Mouse (Mus musculus) liver, embryonic 14.5 days (tissue): ENCODE results near the gene Rnd2. TPM values are rescaled to one million over a fixed set of nuclear protein-coding genes. Genes with fewer than 3 reads are reported as not detected.
A peak's percentile ranks its signal among the peaks of the same experiment; 100 is the strongest.
"Not testable (repeated sequence)": the region's sequence is repeated elsewhere in the genome, so short reads cannot be mapped to it uniquely, and the experiment has no call there.

ENCODE experiments used
- ATAC-seq: fragments of 200-750 bp; cut with Nextera tagmentation; 2 replicates; pipeline ENCODE4 v1.8.0; 2017; ENCODE audit warnings: moderate number of reproducible peaks, mild to moderate bottlenecking, moderate library complexity; ENCODE audit not compliant: insufficient read depth
- DNase-seq, 3 experiments: peaks; one replicate each; pipeline ENCODE4 v3.0.0-alpha.2; 2012 to 2013; ENCODE audit warnings: low read depth in 3 of 3, low spot score in 3 of 3
- H3K27ac ChIP-seq: fragments of 300-500 bp; sonication (generic); 2 replicates; pipeline ENCODE4 v1.5.1; 2014; ENCODE audit warnings: moderate library complexity, mild to moderate bottlenecking, control low read depth, inconsistent platforms
- H3K27me3 ChIP-seq: fragments of 300-500 bp; sonication (generic); 2 replicates; pipeline ENCODE4 v1.6.1; 2014; ENCODE audit warnings: mild to moderate bottlenecking, low read length, moderate library complexity; ENCODE audit not compliant: control insufficient read depth, insufficient read depth
- H3K36me3 ChIP-seq: fragments of 300-500 bp; sonication (generic); replicated peaks from 2 replicates; pipeline ENCODE4 v1.6.1; 2014; ENCODE audit warnings: low read depth; ENCODE audit not compliant: control insufficient read depth, insufficient read depth
- H3K4me1 ChIP-seq, 2 experiments: fragments of 200-500 bp in 1 of 2; fragments of 300-500 bp in 1 of 2; sonication (generic) in 1 of 2; replicated peaks; 2 replicates each; pipeline ENCODE4 v1.6.1; 2012 to 2014; ENCODE audit warnings: antibody characterized with exemption in 1 of 2, inconsistent platforms in 1 of 2, low read length in 1 of 2; ENCODE audit not compliant: control insufficient read depth in 2 of 2, insufficient read depth in 2 of 2
- H3K4me2 ChIP-seq: fragments of 300-500 bp; sonication (generic); 2 replicates; pipeline ENCODE4 v1.6.1; 2014; ENCODE audit warnings: low read depth, mild to moderate bottlenecking, control low read depth, moderate library complexity
- H3K4me3 ChIP-seq, 2 experiments: fragments of 200-500 bp in 1 of 2; fragments of 300-500 bp in 1 of 2; sonication (generic) in 1 of 2; 2 replicates each; pipeline ENCODE4 v1.5.1; 2012 to 2014; ENCODE audit warnings: low read depth in 2 of 2, low read length in 2 of 2, mild to moderate bottlenecking in 2 of 2, control low read depth in 1 of 2, inconsistent platforms in 1 of 2, moderate library complexity in 1 of 2; ENCODE audit not compliant: insufficient read depth in 1 of 2
- H3K9ac ChIP-seq: fragments of 300-500 bp; sonication (generic); replicated peaks from 2 replicates; pipeline ENCODE4 v1.6.1; 2014; ENCODE audit warnings: mild to moderate bottlenecking, control low read depth, moderate library complexity
- H3K9me3 ChIP-seq: fragments of 300-500 bp; sonication (generic); 2 replicates; pipeline ENCODE4 v1.6.1; 2016; ENCODE audit warnings: low read length, mixed read lengths; ENCODE audit not compliant: control insufficient read depth
- CTCF ChIP-seq: IDR thresholded peaks from 2 replicates; pipeline ENCODE4 v1.5.1; 2016; ENCODE audit warnings: antibody characterized with exemption, low read depth, control low read depth
- EP300 ChIP-seq: IDR thresholded peaks from 2 replicates; pipeline ENCODE4 v1.6.1; 2016; ENCODE audit warnings: antibody characterized with exemption, low read depth
- WGBS: fragments of 180-500 bp; shearing (Covaris S2); extraction: QIAGEN DNeasy Blood & Tissue Kit; methylation state at CpG from one replicate; pipeline ENCODE4 v1.1.7; 2014; ENCODE audit not compliant: insufficient replicate concordance; 5-methylcytosine and 5-hydroxymethylcytosine counted together
- polyA plus RNA-seq, 2 experiments: library from polyadenylated mRNA; depleted of rRNA in 1 of 2; stranded (reverse) in 1 of 2; unstranded in 1 of 2; fragments of >200 nt; fragmentation: Nextera tagmentation in 1 of 2; extraction: Ambion mirVana in 1 of 2; gene quantifications; 2 replicates each; pipeline versions ENCODE4 v1.2.1 to v1.2.3; 2012 to 2014

The Rnd2 gene
- polyA plus RNA-seq, 2 experiments, result 1.2 to 2.9 TPM

DNA sequence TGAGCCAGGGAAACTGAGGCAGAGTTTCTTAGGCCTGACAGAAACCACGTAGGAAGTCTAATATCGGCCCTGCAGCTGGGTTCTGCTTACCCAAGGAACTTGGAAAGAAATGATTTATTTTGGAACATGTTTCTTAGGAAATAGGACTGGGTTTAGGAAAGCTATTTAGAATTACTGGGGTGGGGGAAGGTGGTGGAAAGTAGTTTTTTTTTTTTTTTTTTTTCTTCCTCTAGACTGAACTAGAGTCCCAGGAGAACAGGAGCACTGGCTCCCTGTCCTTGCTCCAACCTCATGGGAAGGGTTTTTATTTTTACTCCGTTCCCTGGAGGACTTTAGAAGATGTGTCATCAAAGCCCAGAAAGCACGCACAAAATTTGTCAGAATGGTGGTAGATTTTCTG, 4.4 kb downstream of the Rnd2 start:
- Histone ChIP-seq H3K27me3 (peaks cover 32% of the 10 kb centered on the region), H3K9me3 (no peaks in the 10 kb centered on the region), H3K36me3 (no peaks in the 10 kb centered on the region), H3K4me1 (peaks cover 12 to 22% of the 10 kb centered on the region in 2 experiments), H3K4me2 (peak overlapping the region; percentile 80), H3K4me3 (no peak overlapping the region), H3K27ac (no peak overlapping the region), H3K9ac (no peak overlapping the region)
- no peak for ATAC-seq
- no peak for DNase-seq
- WGBS, result 53% methylated on average over 4 of the region's 4 CpGs
- no peak for TF ChIP-seq CTCF
- no peak for TF ChIP-seq EP300

DNA sequence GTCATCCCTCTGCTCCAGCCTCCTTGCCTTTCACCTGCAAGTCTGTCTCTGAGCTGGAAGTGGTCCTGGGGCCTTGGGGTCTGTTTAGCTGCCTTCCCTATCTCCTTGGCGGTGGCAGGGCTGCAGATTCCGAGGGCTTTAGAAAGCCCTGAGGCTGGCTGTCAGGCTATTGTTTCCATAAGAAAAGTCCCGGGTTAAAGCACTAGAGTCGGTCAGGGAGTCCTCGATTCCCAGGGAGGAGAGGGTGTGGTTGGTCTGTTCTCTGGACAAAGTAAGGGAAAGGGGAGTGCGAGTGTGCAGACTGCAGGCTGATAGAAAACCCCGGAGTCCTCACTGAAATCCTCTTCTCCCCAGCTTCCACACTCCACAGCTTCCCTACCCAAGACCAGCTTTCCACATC, 5.4 kb downstream of the Rnd2 start:
- ATAC-seq, result no peak
- H3K27me3 ChIP-seq, result peaks cover 28% of the 10 kb centered on the region
- WGBS, result 69% methylated on average over 7 of the region's 7 CpGs

DNA sequence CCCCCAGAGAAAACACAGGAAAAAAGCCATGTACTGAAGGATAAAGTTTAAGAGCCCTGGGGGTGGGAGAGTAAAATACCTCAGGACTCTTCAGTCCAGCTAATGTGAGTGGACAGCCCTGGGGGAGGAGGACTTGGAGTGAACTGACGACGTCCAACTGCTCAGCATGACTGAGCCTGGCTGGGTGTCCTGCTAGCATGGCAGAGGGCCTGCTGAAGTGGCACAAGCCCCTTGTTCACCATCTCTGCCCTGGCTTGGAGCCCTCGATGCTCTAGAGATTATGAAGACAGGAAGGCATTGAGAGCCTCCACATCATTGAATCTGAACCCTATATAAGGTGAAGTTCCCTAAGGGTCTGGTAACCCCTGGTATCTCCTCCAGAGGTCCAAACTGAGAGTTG, 7.1 kb downstream of the Rnd2 start:
- H3K27me3 ChIP-seq, result peaks cover 15% of the 10 kb centered on the region
- H3K4me3 ChIP-seq, result no peak overlapping the region
- DNase-seq, result no peak
- H3K4me2 ChIP-seq, result no peak overlapping the region
- H3K27ac ChIP-seq, result no peak overlapping the region
- TF ChIP-seq CTCF, result no peak
- H3K9ac ChIP-seq, result no peak overlapping the region
- no peaks in the 10 kb centered on the region for H3K9me3 ChIP-seq
- no peak for ATAC-seq
- H3K36me3 ChIP-seq, result no peaks in the 10 kb centered on the region
- WGBS, result 63% methylated on average over 3 of the region's 3 CpGs
- peaks cover 0 to 7% of the 10 kb centered on the region in 2 experiments; a peak in 3 of 4 replicates for H3K4me1 ChIP-seq

More for the DNA sequence above, 5.4 kb downstream of the Rnd2 start:
- Histone ChIP-seq H3K4me1 (peaks cover 11 to 12% of the 10 kb centered on the region in 2 experiments), H3K4me3 (no peak overlapping the region), H3K9ac (no peak overlapping the region), H3K4me2 (no peak overlapping the region), H3K27ac (no peak overlapping the region), H3K36me3 (no peaks in the 10 kb centered on the region), H3K9me3 (no peaks in the 10 kb centered on the region)
- no peak for DNase-seq
- TF ChIP-seq CTCF (no peak), EP300 (no peak)

DNA sequence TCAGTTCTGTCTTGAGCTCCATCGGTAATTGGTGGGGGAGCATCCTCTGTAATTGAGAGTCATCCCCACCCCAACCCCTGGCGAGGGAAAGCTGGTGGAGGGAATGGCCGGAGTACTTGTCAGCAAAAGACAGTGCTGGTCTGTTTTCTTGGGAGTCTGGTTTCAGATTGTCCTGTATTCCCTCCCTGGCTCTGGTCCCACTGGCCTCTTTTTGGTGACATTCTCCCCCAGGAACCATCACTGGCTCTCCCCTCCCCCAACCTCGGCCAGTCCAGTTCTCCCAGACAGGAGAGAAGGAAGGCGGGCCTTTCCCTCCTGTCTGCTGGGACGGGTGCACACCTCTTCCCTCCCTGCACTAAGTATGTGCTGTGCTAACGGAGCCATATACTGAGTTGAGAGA, 7.5 kb downstream of the Rnd2 start:
- Histone ChIP-seq H3K4me1 (peaks cover 0 to 5% of the 10 kb centered on the region in 2 experiments; a peak in 3 of 4 replicates), H3K27me3 (peaks cover 11% of the 10 kb centered on the region), H3K4me2 (no peak overlapping the region), H3K27ac (no peak overlapping the region), H3K36me3 (no peaks in the 10 kb centered on the region), H3K9me3 (no peaks in the 10 kb centered on the region), H3K4me3 (no peak overlapping the region), H3K9ac (no peak overlapping the region)
- WGBS, result 53% methylated on average over 7 of the region's 7 CpGs
- no peak for DNase-seq
- TF ChIP-seq EP300 (no peak), CTCF (no peak)
- no peak for ATAC-seq

DNA sequence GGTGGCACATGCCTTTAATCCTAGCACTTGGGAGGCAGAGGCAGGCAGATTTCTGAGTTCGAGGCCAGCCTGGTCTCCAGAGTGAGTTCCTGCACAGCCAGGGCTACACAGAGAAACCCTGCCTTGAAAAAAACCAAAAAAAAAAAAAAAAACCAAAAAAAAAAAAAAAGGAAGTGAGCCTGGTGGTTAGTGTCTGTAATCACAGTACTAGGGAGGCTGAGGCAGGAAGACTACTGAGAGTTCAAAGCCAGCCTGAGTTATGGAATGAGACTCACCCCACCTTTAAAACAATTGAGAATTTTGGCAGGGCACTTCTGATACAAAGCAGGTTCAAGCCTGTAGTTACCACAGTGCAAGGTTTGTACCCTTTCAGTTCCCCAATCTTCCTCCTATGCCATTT, 8.9 kb downstream of the Rnd2 start:
- not testable (repeated sequence) for H3K9ac ChIP-seq, ATAC-seq, H3K4me3 ChIP-seq, H3K4me2 ChIP-seq, DNase-seq, H3K4me1 ChIP-seq, H3K27ac ChIP-seq, H3K27me3 ChIP-seq, H3K36me3 ChIP-seq, H3K9me3 ChIP-seq
- WGBS, result 56% methylated on average over 1 of the region's 1 CpGs

DNA sequence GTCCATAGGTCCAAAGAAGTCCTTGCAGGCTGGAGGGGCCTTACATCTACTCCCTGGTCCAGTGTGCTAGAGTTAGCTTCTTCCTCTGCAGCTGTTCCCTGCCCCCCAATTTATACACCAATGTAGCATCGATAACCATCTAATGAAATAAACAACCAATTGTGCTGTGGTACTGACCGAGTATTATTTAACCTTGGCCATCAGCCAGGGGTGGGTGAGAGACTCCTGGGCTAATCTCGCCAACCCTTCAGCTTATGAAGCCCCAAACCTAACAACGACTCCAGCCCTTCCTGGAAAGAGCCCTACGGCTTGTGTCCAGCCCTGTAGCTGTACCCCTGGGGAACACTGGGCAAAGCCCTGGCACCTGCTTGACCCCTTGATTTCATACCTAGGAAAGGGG, 9.5 kb downstream of the Rnd2 start:
- Histone ChIP-seq H3K4me3 (no peak overlapping the region), H3K9ac (no peak overlapping the region), H3K4me1 (no peaks in the 10 kb centered on the region; a peak in 1 of 4 replicates), H3K27ac (no peak overlapping the region), H3K4me2 (no peak overlapping the region), H3K36me3 (no peaks in the 10 kb centered on the region), H3K27me3 (peaks cover under 1% of the 10 kb centered on the region), H3K9me3 (no peaks in the 10 kb centered on the region)
- TF ChIP-seq CTCF (no peak), EP300 (no peak)
- DNase-seq, result no peak
- ATAC-seq, result no peak
- WGBS, result 66% methylated on average over 5 of the region's 5 CpGs

DNA sequence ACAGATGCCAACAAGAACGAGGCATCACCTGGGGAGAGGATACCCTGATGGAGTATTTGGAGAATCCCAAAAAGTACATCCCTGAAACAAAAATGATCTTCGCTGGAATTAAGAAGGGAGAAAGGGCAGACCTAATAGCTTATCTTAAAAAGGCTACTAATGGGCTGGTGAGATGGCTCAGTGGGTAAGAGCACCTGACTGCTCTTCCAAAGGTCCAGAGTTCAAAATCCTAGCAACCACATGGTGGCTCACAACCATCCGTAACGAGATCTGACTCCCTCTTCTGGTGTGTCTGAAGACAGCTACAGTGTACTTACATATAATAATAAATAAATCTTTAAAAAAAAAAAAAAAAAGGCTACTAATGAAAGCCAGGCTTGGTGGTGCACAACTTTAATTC, 11.6 kb downstream of the Rnd2 start:
- DNase-seq, H3K4me3 ChIP-seq, H3K36me3 ChIP-seq, H3K27me3 ChIP-seq, H3K9me3 ChIP-seq, H3K4me2 ChIP-seq, H3K9ac ChIP-seq, H3K27ac ChIP-seq, ATAC-seq: not testable (repeated sequence)
- 70% methylated on average over 4 of the region's 4 CpGs for WGBS
- H3K4me1 ChIP-seq, result peaks cover 4 to 12% of the 10 kb centered on the region in 2 experiments; a peak in 3 of 4 replicates
